Mouse (Mus musculus) layer of hippocampus, postnatal 36 days (tissue): Measurements from ENCODE around the gene Atp7b. TPM values are rescaled to one million over a fixed set of nuclear protein-coding genes. Genes with fewer than 3 reads are reported as not detected.

Source experiments
- total RNA-seq, 2 experiments: library from RNA; stranded (reverse); gene quantifications; 2 replicates each; pipeline ENCODE4 v1.2.3; 2021

Gene Atp7b
- total RNA-seq, 2 experiments from 2014 or later = 1.9 to 2.1 TPM

Other genes with a start within 250 kb of the Atp7b start
- not detected for gene Defb50, start 236.8 kb downstream of the Atp7b start, total RNA-seq
- gene Defb2, start 220.4 kb downstream of the Atp7b start, total RNA-seq = not detected
- gene Defb10, start 201.4 kb downstream of the Atp7b start, total RNA-seq = not detected
- not detected for gene Defb9, start 174.9 kb downstream of the Atp7b start, total RNA-seq
- gene Defb11, start 153.9 kb downstream of the Atp7b start, total RNA-seq = not detected
- not detected for gene Defb15, start 127.6 kb downstream of the Atp7b start, total RNA-seq
- not detected for gene Defb35, start 122.0 kb downstream of the Atp7b start, total RNA-seq
- gene Defb13, start 113.5 kb downstream of the Atp7b start, total RNA-seq = not detected
- not detected for gene Fam90a1a, start 101.6 kb downstream of the Atp7b start, total RNA-seq
- gene Ccdc70, start 90.5 kb downstream of the Atp7b start, total RNA-seq = not detected
- gene Alg11, start 416 bp upstream of the Atp7b start, total RNA-seq = 10 to 100 TPM; 37.6 to 42.8 TPM
- gene Nek5, start 64.7 kb upstream of the Atp7b start, total RNA-seq = under 1 TPM; 0.22 to 0.28 TPM
- 1 to 10 TPM; 2.3 to 3.2 TPM for gene Nek3, start 106.1 kb upstream of the Atp7b start, total RNA-seq
- gene Ckap2, start 125.5 kb upstream of the Atp7b start, total RNA-seq = 1 to 10 TPM in 1 of 2 experiments, under 1 TPM in 1; 0.71 to 1.7 TPM
- gene Vps36, start 132.5 kb upstream of the Atp7b start, total RNA-seq = 10 to 100 TPM; 26.5 to 30.9 TPM
- 1 to 10 TPM; 3.3 to 3.4 TPM for gene Thsd1, start 167.0 kb upstream of the Atp7b start, total RNA-seq
- not detected for gene Tpte, start 223.1 kb upstream of the Atp7b start, total RNA-seq